ENCODE assay signal across 10 mouse cellular contexts in genomic region chr2:132455029-132455428, GRCm38 (mm10).
"Had no signal": no experiment of that assay in that cellular context is flagged by ENCODE, and none has a peak within 500 bp of the region (broad histone marks: within the 10 kb centered on the region; RNA-seq: fewer than 3 reads in every experiment).

No protein-coding gene starts in this region.

- H3K9me3 ChIP-seq: limb, embryonic 13.5 days; midbrain, embryonic 12.5 days; neural tube, embryonic 12.5 days had no signal

- H3K27ac ChIP-seq: limb, embryonic 13.5 days; liver, embryonic 14.5 days; midbrain, embryonic 12.5 days; neural tube, embryonic 12.5 days had no signal

- H3K9ac ChIP-seq: limb, embryonic 13.5 days; liver, embryonic 14.5 days; midbrain, embryonic 12.5 days; neural tube, embryonic 12.5 days had no signal

- H3K4me1 ChIP-seq: limb, embryonic 13.5 days; midbrain, embryonic 12.5 days; neural tube, embryonic 12.5 days had no signal

- H3K36me3 ChIP-seq: limb, embryonic 13.5 days; midbrain, embryonic 12.5 days; neural tube, embryonic 12.5 days had no signal

- DNase-seq: kidney, adult 8-10 months; kidney, postnatal 36 days; left cerebral cortex, postnatal 4 days; lung, adult 18-20 months; right cerebral cortex, postnatal 14 days; thymus, postnatal 36 days had no signal

- H3K27me3 ChIP-seq: limb, embryonic 13.5 days; midbrain, embryonic 12.5 days; neural tube, embryonic 12.5 days had no signal

- H3K4me2 ChIP-seq: limb, embryonic 13.5 days; midbrain, embryonic 12.5 days; neural tube, embryonic 12.5 days had no signal

- H3K4me3 ChIP-seq: limb, embryonic 13.5 days; midbrain, embryonic 12.5 days; neural tube, embryonic 12.5 days had no signal
